Mouse (Mus musculus) c-Kit-positive CD71-positive TER-119-positive erythroid progenitor cells, embryonic 14.5 days (primary cell): ENCODE data around the gene Rpl10a.
A peak's percentile ranks its signal among the peaks of the same experiment; 100 is the strongest.

Experiments
- DNase-seq: peaks from one replicate; pipeline ENCODE4 v3.0.0-alpha.2; 2013; ENCODE audit warnings: low spot score

Rpl10a gene

GRCm38 (mm10) chr17:28328366-28328928 lies at the start of gene Rpl10a:
TSS of gene Rpl10a (plus strand) at chr17:28328471.
- peak; percentile 94 for DNase-seq

- no peak for DNase-seq
These were observed 49.0 kb upstream of the Rpl10a start for GRCm38 (mm10) chr17:28279236-28279635.

GRCm38 (mm10) chr17:28279780-28280422 lies 48.4 kb upstream of the Rpl10a start:
- no peak for DNase-seq

- no peak for DNase-seq
These were observed 47.9 kb upstream of the Rpl10a start for GRCm38 (mm10) chr17:28280423-28280800.

GRCm38 (mm10) chr17:28280831-28281377 lies 47.4 kb upstream of the Rpl10a start:
- DNase-seq = no peak

- no peak for DNase-seq
These were observed 46.3 kb upstream of the Rpl10a start for GRCm38 (mm10) chr17:28281866-28282441.

- no peak for DNase-seq
These were observed 45.1 kb upstream of the Rpl10a start for GRCm38 (mm10) chr17:28283199-28283598.

- no peak for DNase-seq
These were observed 42.1 kb upstream of the Rpl10a start for GRCm38 (mm10) chr17:28286133-28286532.

GRCm38 (mm10) chr17:28286964-28287363 lies 41.3 kb upstream of the Rpl10a start:
- no peak for DNase-seq

GRCm38 (mm10) chr17:28287578-28287977 lies 40.7 kb upstream of the Rpl10a start:
- DNase-seq = no peak

- no peak for DNase-seq
These were observed 40.3 kb upstream of the Rpl10a start for GRCm38 (mm10) chr17:28287980-28288379.

GRCm38 (mm10) chr17:28290262-28290661 lies 38.0 kb upstream of the Rpl10a start:
- no peak for DNase-seq

GRCm38 (mm10) chr17:28290671-28291070 lies 37.6 kb upstream of the Rpl10a start:
- no peak for DNase-seq

GRCm38 (mm10) chr17:28291346-28291745 lies 36.9 kb upstream of the Rpl10a start:
- no peak for DNase-seq

- DNase-seq = no peak
These were observed 34.6 kb upstream of the Rpl10a start for GRCm38 (mm10) chr17:28293716-28294115.

GRCm38 (mm10) chr17:28294449-28295333 lies 33.6 kb upstream of the Rpl10a start:
- no peak for DNase-seq

- DNase-seq = no peak
These were observed 29.4 kb upstream of the Rpl10a start for GRCm38 (mm10) chr17:28298888-28299287.

GRCm38 (mm10) chr17:28299669-28300320 lies 28.5 kb upstream of the Rpl10a start:
- no peak for DNase-seq

- DNase-seq = no peak
These were observed 27.9 kb upstream of the Rpl10a start for GRCm38 (mm10) chr17:28300323-28300722.

- no peak for DNase-seq
These were observed 27.4 kb upstream of the Rpl10a start for GRCm38 (mm10) chr17:28300850-28301249.

- no peak for DNase-seq
These were observed 23.1 kb upstream of the Rpl10a start for GRCm38 (mm10) chr17:28305172-28305571.
